Mouse (Mus musculus) ES-Bruce4 (cell line): ENCODE data around the gene D430041D05Rik. TPM values are rescaled to one million over a fixed set of nuclear protein-coding genes. Genes with fewer than 3 reads are reported as not detected.

ENCODE experiments used
- H3K27ac ChIP-seq: 2 replicates; pipeline ENCODE4 v1.5.1; 2012; ENCODE audit warnings: low read length, inconsistent platforms; ENCODE audit not compliant: insufficient read depth
- H3K27me3 ChIP-seq: 2 replicates; pipeline ENCODE4 v1.6.1; 2012; ENCODE audit warnings: mild to moderate bottlenecking, low read length, inconsistent platforms; ENCODE audit not compliant: control insufficient read depth, poor library complexity, insufficient read depth, severe bottlenecking
- H3K36me3 ChIP-seq: 2 replicates; pipeline ENCODE4 v1.6.1; 2012; ENCODE audit warnings: inconsistent platforms, mild to moderate bottlenecking, low read length, moderate library complexity; ENCODE audit not compliant: control insufficient read depth, poor library complexity, insufficient read depth, severe bottlenecking
- H3K4me1 ChIP-seq: one replicate; pipeline ENCODE4 v1.8.1; 2011; ENCODE audit warnings: low read length; ENCODE audit not compliant: control insufficient read depth, insufficient read depth
- H3K4me3 ChIP-seq: 2 replicates; pipeline ENCODE4 v1.5.1; 2011; ENCODE audit warnings: low read depth, mild to moderate bottlenecking, low read length
- H3K9ac ChIP-seq: 2 replicates; pipeline ENCODE4 v1.6.1; 2012; ENCODE audit warnings: low read depth, mild to moderate bottlenecking, inconsistent platforms; ENCODE audit not compliant: poor library complexity, severe bottlenecking
- H3K9me3 ChIP-seq: replicated peaks from 2 replicates; pipeline ENCODE4 v1.6.1; 2012; ENCODE audit warnings: mild to moderate bottlenecking, low read length, inconsistent platforms; ENCODE audit not compliant: control insufficient read depth, poor library complexity, insufficient read depth, severe bottlenecking
- CTCF ChIP-seq: IDR thresholded peaks from one replicate; pipeline ENCODE4 v1.8.1; 2011; ENCODE audit warnings: low read depth, low read length
- EP300 ChIP-seq: IDR thresholded peaks from 2 replicates; pipeline ENCODE4 v1.6.1; 2011; ENCODE audit warnings: low read depth, low read length; ENCODE audit not compliant: insufficient read depth
- POLR2A ChIP-seq: IDR thresholded peaks from one replicate; pipeline ENCODE4 v1.8.1; 2011; ENCODE audit warnings: low read length; ENCODE audit not compliant: insufficient read depth
- polyA plus RNA-seq: library from polyadenylated mRNA; stranded (reverse); fragments of >200 nt; gene quantifications from 2 replicates; pipeline ENCODE4 v1.2.4, GENCODE M21; 2011; ENCODE audit warnings: low read depth; ENCODE audit not compliant: missing spikeins, insufficient read depth, insufficient read length

D430041D05Rik gene
- polyA plus RNA-seq, 1 experiment: 0.10 TPM

GRCm38 (mm10) chr2:104332707-104333106 lies 78.1 kb downstream of the D430041D05Rik start:
- Histone ChIP-seq H3K27ac (no peak overlapping the region), H3K9me3 (no peaks in the 10 kb centered on the region)
- TF ChIP-seq EP300 (no peak), POLR2A (no peak), CTCF (no peak)

DNA sequence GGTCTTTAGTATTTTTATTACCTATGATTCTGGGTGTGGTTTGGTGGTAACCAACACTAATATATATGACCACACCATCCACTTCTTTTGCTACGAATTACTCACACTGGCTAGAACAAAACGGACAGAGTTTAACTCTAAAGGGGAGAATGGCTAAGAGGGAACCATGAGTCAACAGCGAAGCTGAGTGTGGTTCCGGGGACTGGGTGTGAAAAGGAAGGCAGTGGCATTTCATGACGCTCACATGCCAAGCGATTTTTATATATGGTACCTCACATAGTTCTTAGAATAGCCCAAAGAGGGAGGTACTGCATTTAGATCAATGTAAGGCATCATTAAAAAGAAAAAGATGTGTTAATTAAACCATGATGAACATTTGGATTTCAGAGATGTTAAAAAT lies 79.6 kb downstream of the D430041D05Rik start:
- no peak for TF ChIP-seq EP300
- TF ChIP-seq CTCF: no peak
- TF ChIP-seq POLR2A: no peak
- no peaks in the 10 kb centered on the region for H3K27me3 ChIP-seq

More at GRCm38 (mm10) chr2:104332707-104333106, 78.1 kb downstream of the D430041D05Rik start:
- no peak overlapping the region for H3K4me3 ChIP-seq
- H3K4me1 ChIP-seq: no peaks in the 10 kb centered on the region
- no peaks in the 10 kb centered on the region for H3K36me3 ChIP-seq
- H3K9ac ChIP-seq: no peak overlapping the region
- no peaks in the 10 kb centered on the region for H3K27me3 ChIP-seq

DNA sequence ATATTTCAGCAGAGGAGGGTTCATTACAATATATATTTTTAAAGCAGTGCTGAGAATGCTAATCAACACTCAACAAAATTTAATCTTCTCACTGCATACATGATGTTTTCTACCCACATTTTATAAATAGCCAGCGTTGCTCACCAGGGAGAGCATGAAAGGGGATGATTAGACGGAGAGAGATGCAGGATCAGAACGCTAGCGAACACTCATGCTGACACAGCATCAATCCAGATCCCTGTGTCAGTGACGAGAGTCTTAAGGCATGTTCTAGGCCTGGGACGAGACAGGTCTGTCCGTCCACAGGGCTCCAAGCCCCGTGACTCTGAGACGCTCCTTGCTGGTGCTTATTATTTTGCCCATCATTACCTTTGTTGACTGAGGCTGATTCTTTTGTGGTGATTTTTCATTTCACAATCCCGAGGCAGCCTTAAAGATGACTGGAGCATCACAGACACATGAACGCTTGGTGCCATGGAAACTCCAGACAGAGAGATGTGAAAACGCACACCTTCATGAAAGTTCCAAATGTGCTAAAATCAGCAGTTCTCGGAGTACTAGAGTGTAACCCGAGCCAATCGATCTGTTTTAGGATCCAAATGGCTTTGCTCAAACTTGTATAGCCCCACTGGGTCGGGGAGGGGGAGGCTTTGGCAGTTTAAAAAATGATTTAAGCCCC lies 83.6 kb downstream of the D430041D05Rik start:
- H3K9ac ChIP-seq: no peak overlapping the region
- no peak for TF ChIP-seq POLR2A
- TF ChIP-seq EP300: no peak
- TF ChIP-seq CTCF: no peak

More for the DNA sequence above, 79.6 kb downstream of the D430041D05Rik start:
- Histone ChIP-seq H3K27ac (no peak overlapping the region), H3K4me3 (no peak overlapping the region), H3K9ac (no peak overlapping the region), H3K4me1 (no peaks in the 10 kb centered on the region), H3K36me3 (no peaks in the 10 kb centered on the region), H3K9me3 (no peaks in the 10 kb centered on the region)

GRCm38 (mm10) chr2:104323773-104324172 lies 87.0 kb downstream of the D430041D05Rik start:
- Histone ChIP-seq H3K4me1 (no peaks in the 10 kb centered on the region), H3K36me3 (no peaks in the 10 kb centered on the region), H3K4me3 (no peak overlapping the region), H3K9ac (no peak overlapping the region), H3K27me3 (no peaks in the 10 kb centered on the region; the same call in 1 of the 2 replicates), H3K27ac (no peak overlapping the region), H3K9me3 (no peaks in the 10 kb centered on the region)
- TF ChIP-seq CTCF (no peak), EP300 (no peak), POLR2A (no peak)

More for the DNA sequence above, 83.6 kb downstream of the D430041D05Rik start:
- Histone ChIP-seq H3K4me1 (no peaks in the 10 kb centered on the region), H3K4me3 (no peak overlapping the region), H3K36me3 (no peaks in the 10 kb centered on the region), H3K27me3 (no peaks in the 10 kb centered on the region; the same call in 1 of the 2 replicates), H3K27ac (no peak overlapping the region), H3K9me3 (no peaks in the 10 kb centered on the region)

DNA sequence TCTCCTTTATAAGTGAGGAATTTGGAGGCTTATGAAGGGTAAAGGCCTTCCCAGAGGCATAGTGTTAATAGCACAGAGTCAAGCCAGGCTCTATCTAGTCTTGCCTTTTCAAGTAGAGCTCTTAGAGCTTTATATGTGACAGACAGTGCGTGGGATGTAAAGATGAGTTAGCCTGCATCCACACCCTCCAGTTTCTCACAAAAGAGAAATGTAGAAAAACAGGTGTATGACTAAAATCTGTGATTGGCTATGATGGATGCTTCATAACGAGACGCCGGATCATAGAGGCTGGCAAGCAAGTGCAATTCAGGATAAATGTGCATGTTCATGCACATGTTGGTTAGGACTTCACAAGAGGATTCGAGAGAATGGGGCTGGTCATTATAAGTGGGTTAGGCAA lies 87.5 kb downstream of the D430041D05Rik start:
- no peak for TF ChIP-seq CTCF
- TF ChIP-seq POLR2A: no peak
- no peak for TF ChIP-seq EP300
- Histone ChIP-seq H3K27ac (no peak overlapping the region), H3K4me3 (no peak overlapping the region), H3K9ac (no peak overlapping the region), H3K4me1 (no peaks in the 10 kb centered on the region), H3K36me3 (no peaks in the 10 kb centered on the region), H3K27me3 (no peaks in the 10 kb centered on the region; the same call in 1 of the 2 replicates), H3K9me3 (no peaks in the 10 kb centered on the region)

GRCm38 (mm10) chr2:104320061-104320624 lies 90.7 kb downstream of the D430041D05Rik start:
- TF ChIP-seq CTCF (no peak), POLR2A (no peak), EP300 (no peak)
- Histone ChIP-seq H3K4me1 (no peaks in the 10 kb centered on the region), H3K36me3 (no peaks in the 10 kb centered on the region), H3K9ac (no peak overlapping the region), H3K27me3 (no peaks in the 10 kb centered on the region; the same call in 1 of the 2 replicates), H3K9me3 (no peaks in the 10 kb centered on the region), H3K27ac (no peak overlapping the region), H3K4me3 (no peak overlapping the region)
